Mouse (Mus musculus): ENCODE data around the gene Gm5862.
"Not testable (repeated sequence)": the region's sequence is repeated elsewhere in the genome, so short reads cannot be mapped to it uniquely, and the experiment has no call there.

GRCm38 (mm10) chr5:26007697-26008096 lies 15.0 kb downstream of the Gm5862 start:
- TF ChIP-seq POLR2AphosphoS2 (IDR thresholded peaks at IDR 0.05; ENCODE audit: low read length); E2F4 (IDR thresholded peaks at IDR 0.05; ENCODE audit: borderline replicate concordance, low read depth, low read length); CTCF (IDR thresholded peaks at IDR 0.05 in 2 of 3, conservative IDR thresholded peaks at IDR 0.05 in 1 of 3; ENCODE audit: control insufficient read depth in 1 of 3, insufficient read depth in 1 of 3, low read depth in 2 of 3, low read length in 3 of 3, poor library complexity in 1 of 3, severe bottlenecking in 1 of 3); SMC3 (IDR thresholded peaks at IDR 0.05; ENCODE audit: low read depth, low read length); POLR2A (IDR thresholded peaks at IDR 0.05; ENCODE audit: control insufficient read depth in 1 of 2, insufficient read depth in 1 of 2, low read depth in 1 of 2, low read length in 2 of 2, poor library complexity in 1 of 2); GATA1 (IDR thresholded peaks at IDR 0.05; ENCODE audit: low read depth, low read length); CHD1 (IDR thresholded peaks at IDR 0.05; ENCODE audit: low read depth, low read length): not testable (repeated sequence)

All from MEL (cell line).